Mouse (Mus musculus): Measurements from ENCODE around the gene Ralbp1. TPM values are rescaled to one million over a fixed set of nuclear protein-coding genes. Genes with fewer than 3 reads are reported as not detected.

Ralbp1 gene
- polyA plus RNA-seq (2015; fragmentation: Nextera tagmentation; extraction: Ambion mirVana), result 72.1 and 74.2 TPM in 2 replicates

DNA sequence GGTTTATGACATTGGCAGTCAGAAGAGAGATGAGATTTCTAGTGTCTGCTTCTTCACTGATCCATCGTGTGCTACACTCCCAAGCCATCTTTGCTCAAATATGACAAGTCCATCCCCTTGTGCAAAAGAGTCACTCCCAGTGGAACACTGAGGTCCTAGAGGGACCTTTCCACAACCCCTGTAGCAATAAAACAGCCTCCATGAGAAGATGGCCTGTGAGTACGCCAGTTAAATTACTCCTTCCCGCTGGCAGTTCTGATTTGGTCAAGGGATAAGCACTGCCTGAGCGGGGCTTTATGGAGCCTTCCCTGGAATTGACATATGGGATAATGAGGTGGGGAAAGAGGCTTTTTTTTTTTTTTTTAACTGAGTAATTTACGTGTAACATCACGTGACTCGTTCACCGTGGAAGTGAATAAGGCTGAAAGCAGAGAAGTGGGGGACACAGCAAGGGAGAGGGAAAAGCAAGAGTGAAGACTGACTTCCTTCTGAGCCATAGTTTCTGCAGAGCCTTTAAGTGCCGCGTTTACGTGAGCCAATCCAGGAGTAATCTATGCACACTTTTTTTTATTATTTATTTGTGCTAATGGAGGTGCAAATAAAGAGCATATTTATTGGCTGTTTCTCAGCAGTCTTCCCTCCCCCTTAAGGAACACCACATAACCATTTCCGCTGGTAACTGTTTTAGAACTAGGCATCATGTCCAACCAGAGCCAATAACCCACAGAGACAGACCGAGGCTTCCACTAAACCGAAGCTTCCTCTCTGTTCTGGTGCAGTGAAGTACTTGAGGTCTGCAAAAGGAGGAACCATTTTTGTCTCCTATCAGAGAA, at the start of gene Ralbp1:
Ralbp1 (minus strand) TSS at position 102 of the 833 bp plus-strand sequence.
- no peak for ATAC-seq (replicated peaks; ENCODE audit: low FRiP score, low read depth)
- no peak for TF ChIP-seq CTCF (IDR thresholded peaks at IDR 0.05; ENCODE audit: low read depth)

DNA sequence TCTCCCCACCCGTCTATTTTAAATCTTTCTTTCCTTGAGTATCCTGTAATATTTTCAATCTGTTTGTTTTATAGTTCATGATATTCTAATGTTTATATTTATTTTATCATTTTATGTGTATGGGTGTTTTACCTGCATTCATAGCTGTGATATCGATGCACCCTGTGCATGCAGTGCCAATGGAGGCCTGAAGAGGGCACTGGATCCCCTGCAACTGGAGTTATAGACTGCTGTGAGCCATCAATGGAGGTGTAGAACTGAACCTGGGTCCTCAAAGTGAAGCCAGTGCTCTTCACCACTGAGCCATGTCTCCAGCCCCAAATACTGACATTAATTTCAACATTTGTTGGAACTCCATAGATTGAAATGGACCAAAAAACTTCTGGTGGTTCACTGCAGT, 48.1 kb upstream of the Ralbp1 start:
- Histone ChIP-seq H3K27me3 (ENCODE audit: insufficient read depth, low read length) (no peaks in the 10 kb centered on the region), H3K36me3 (ENCODE audit: insufficient read depth, low read length) (0 out of 2 replicates have a peak, but pooled peaks cover 25% of the 10 kb centered on the region), H3K9ac (ENCODE audit: low read depth, low read length) (no peak overlapping the region), H3K4me3 (replicated peaks; ENCODE audit: low read depth, low read length) (no peak overlapping the region), H3K4me2 (ENCODE audit: low read length) (no peak overlapping the region), H3K4me1 (replicated peaks; ENCODE audit: insufficient read depth, low read length) (0 out of 2 replicates have a peak, but pooled peaks cover 8% of the 10 kb centered on the region), H3K9me3 (replicated peaks; ENCODE audit: low read length) (no peaks in the 10 kb centered on the region), H3K27ac (no peak overlapping the region)
- peak; percentile 55 for TF ChIP-seq CTCF (IDR thresholded peaks at IDR 0.05; ENCODE audit: low read depth)
- 98% methylated on average over 2 of the region's 2 CpGs for WGBS
- no peak for DNase-seq (ENCODE audit: low spot score)
- ATAC-seq (replicated peaks; ENCODE audit: low FRiP score, low read depth), result no peak

More for the DNA sequence above, at the start of gene Ralbp1:
- Histone ChIP-seq H3K4me3 (replicated peaks; ENCODE audit: low read depth, low read length) (peak within 1 kb of the TSS; percentile 94), H3K9me3 (replicated peaks; ENCODE audit: low read length) (no peaks in the 10 kb centered on the region), H3K4me2 (ENCODE audit: low read length) (peak within 1 kb of the TSS; percentile 99), H3K4me1 (replicated peaks; ENCODE audit: insufficient read depth, low read length) (peaks cover 7% of the 10 kb centered on the region; the same call in 1 of the 2 replicates), H3K36me3 (ENCODE audit: insufficient read depth, low read length) (no peaks in the 10 kb centered on the region), H3K27me3 (ENCODE audit: insufficient read depth, low read length) (no peaks in the 10 kb centered on the region), H3K9ac (ENCODE audit: low read depth, low read length) (peak within 1 kb of the TSS; percentile 90), H3K27ac (peak within 1 kb of the TSS; percentile 97)
- DNase-seq (ENCODE audit: low spot score), result peak; percentile 54
- 4% methylated on average over 14 of the region's 14 CpGs for WGBS

DNA sequence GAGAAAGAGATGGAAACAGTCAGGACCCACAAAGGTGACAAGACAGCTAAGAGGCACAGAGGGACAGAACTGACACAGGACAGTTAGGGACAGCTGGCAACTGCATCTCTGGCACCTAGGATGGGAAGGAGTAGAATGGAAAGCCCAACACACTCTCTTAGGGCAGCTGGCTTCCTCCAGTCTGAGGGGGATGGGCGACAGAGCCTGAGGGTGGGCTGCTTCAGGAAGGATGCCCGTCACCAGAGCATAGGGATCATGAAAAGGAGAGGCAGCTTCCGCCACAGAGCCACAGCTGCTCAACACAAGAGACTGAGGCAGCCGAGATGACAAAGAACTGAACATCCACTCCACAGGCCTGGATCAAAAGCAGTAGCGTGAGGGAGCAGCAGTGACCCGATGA, 45.9 kb upstream of the Ralbp1 start:
- no peak overlapping the region for H3K27ac ChIP-seq
- 60% methylated on average over 6 of the region's 6 CpGs for whole genome bisulfite sequencing

DNA sequence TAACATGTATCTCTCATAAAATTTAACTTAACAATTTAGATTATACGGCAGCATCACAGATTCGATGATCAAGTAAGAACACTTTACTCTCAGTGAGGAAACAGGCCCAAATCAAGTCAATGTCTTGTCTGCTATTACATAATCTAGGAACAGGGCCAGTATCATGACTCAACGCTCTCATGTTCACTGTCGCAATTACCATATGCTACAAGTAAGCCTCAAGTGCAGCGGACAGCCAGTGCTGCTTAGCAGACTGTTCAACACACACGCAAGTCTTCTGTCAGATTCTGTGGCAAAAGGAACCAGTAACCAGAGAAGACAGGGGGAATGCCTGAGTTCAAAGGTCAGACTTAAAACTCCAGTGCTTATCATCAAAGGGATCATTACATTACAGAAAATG, 45.4 kb upstream of the Ralbp1 start:
- WGBS, result 61% methylated on average over 6 of the region's 6 CpGs
- no peak for TF ChIP-seq CTCF (IDR thresholded peaks at IDR 0.05; ENCODE audit: low read depth)
- Histone ChIP-seq H3K9ac (ENCODE audit: low read depth, low read length) (no peak overlapping the region), H3K4me1 (replicated peaks; ENCODE audit: insufficient read depth, low read length) (0 out of 2 replicates have a peak, but pooled peaks cover 3% of the 10 kb centered on the region), H3K36me3 (ENCODE audit: insufficient read depth, low read length) (peaks cover 31% of the 10 kb centered on the region; the same call in 1 of the 2 replicates), H3K27me3 (ENCODE audit: insufficient read depth, low read length) (no peaks in the 10 kb centered on the region), H3K27ac (no peak overlapping the region), H3K9me3 (replicated peaks; ENCODE audit: low read length) (no peaks in the 10 kb centered on the region), H3K4me3 (replicated peaks; ENCODE audit: low read depth, low read length) (no peak overlapping the region), H3K4me2 (ENCODE audit: low read length) (no peak overlapping the region)
- ATAC-seq (replicated peaks; ENCODE audit: low FRiP score, low read depth) (no peak), DNase-seq (ENCODE audit: low spot score) (peak; percentile 51)

More for the DNA sequence above, 45.9 kb upstream of the Ralbp1 start:
- Histone ChIP-seq H3K9ac (ENCODE audit: low read depth, low read length) (no peak overlapping the region), H3K4me3 (replicated peaks; ENCODE audit: low read depth, low read length) (no peak overlapping the region), H3K36me3 (ENCODE audit: insufficient read depth, low read length) (peaks cover 31% of the 10 kb centered on the region; the same call in 1 of the 2 replicates), H3K27me3 (ENCODE audit: insufficient read depth, low read length) (no peaks in the 10 kb centered on the region), H3K4me1 (replicated peaks; ENCODE audit: insufficient read depth, low read length) (0 out of 2 replicates have a peak, but pooled peaks cover 3% of the 10 kb centered on the region), H3K4me2 (ENCODE audit: low read length) (no peak overlapping the region), H3K9me3 (replicated peaks; ENCODE audit: low read length) (no peaks in the 10 kb centered on the region)
- TF ChIP-seq CTCF (IDR thresholded peaks at IDR 0.05; ENCODE audit: low read depth), result no peak
- ATAC-seq (replicated peaks; ENCODE audit: low FRiP score, low read depth) (no peak), DNase-seq (ENCODE audit: low spot score) (no peak)

DNA sequence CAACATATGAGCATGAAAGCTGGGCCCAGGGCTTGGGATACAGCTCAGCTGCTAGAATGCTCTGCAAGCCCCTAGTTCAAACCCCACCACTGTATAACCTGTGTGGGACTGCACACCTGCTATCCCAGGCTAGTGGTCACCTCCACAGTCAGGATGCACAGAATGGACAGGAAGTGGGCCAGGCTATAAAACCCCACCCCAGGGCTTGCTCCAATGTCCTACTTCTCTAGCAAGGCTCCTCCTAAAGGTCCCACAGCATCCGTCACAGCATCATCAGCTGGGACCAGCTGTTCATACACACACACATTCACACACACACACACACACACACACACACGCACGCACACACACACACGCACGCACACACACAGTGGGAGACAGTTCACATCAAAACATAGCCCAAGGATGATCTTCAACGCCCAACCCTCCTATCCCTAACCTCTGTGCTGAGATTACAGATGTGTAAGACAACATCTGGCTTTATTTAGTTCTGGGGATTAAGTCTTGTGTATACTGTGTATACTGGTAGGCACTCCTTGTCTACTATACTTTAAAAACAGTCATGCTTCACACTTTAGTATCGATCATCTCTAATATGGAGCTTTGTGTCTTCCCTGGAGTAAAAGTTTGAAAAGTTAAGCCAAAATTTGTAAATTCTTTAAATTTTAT, 44.7 kb upstream of the Ralbp1 start:
- TF ChIP-seq CTCF (IDR thresholded peaks at IDR 0.05; ENCODE audit: low read depth), result no peak
- Histone ChIP-seq H3K27me3 (ENCODE audit: insufficient read depth, low read length) (no peaks in the 10 kb centered on the region), H3K4me2 (ENCODE audit: low read length) (no peak overlapping the region), H3K36me3 (ENCODE audit: insufficient read depth, low read length) (peaks cover 32% of the 10 kb centered on the region), H3K9ac (ENCODE audit: low read depth, low read length) (no peak overlapping the region), H3K9me3 (replicated peaks; ENCODE audit: low read length) (no peaks in the 10 kb centered on the region), H3K4me3 (replicated peaks; ENCODE audit: low read depth, low read length) (no peak overlapping the region), H3K4me1 (replicated peaks; ENCODE audit: insufficient read depth, low read length) (0 out of 2 replicates have a peak, but pooled peaks cover 3% of the 10 kb centered on the region), H3K27ac (no peak overlapping the region)
- ATAC-seq (replicated peaks; ENCODE audit: low FRiP score, low read depth) (no peak), DNase-seq (ENCODE audit: low spot score) (no peak)
- 91% methylated on average over 7 of the region's 7 CpGs for whole genome bisulfite sequencing

DNA sequence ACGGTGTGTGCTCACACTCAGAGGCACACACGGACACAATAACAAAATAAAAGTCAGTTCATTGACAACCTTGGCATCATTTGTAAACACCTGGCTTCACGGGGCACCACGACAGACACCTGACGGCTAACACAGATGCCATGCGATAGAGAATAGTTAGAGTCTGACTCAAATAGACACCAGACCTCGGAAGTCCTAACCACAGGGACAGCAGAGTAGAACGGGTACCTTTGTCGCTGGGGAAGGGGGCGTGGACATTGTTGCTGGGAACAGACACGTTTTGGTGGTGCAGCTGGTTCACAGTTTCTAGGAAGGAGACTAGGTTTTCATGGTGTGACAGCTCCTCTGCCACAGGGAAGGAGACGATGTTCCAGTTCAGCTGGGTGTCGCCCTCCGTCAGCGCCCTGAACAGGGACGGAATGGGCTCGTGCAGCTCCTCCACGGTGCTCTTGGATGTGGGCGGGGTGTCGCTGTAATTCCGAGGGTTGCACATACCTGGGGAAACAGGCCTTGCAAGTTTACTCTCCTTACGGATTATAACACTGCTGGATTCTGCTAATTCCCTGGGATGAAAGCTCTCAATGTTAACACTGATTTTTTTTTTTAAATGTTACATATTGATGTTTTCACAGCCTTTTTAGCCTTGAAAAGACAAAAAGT, 43.9 kb upstream of the Ralbp1 start:
- DNase-seq (ENCODE audit: low spot score) (no peak), ATAC-seq (replicated peaks; ENCODE audit: low FRiP score, low read depth) (no peak)
- Histone ChIP-seq H3K36me3 (ENCODE audit: insufficient read depth, low read length) (peaks cover 36% of the 10 kb centered on the region), H3K27ac (no peak overlapping the region), H3K27me3 (ENCODE audit: insufficient read depth, low read length) (no peaks in the 10 kb centered on the region), H3K4me1 (replicated peaks; ENCODE audit: insufficient read depth, low read length) (0 out of 2 replicates have a peak, but pooled peaks cover 3% of the 10 kb centered on the region), H3K9me3 (replicated peaks; ENCODE audit: low read length) (no peaks in the 10 kb centered on the region), H3K4me2 (ENCODE audit: low read length) (no peak overlapping the region), H3K9ac (ENCODE audit: low read depth, low read length) (no peak overlapping the region), H3K4me3 (replicated peaks; ENCODE audit: low read depth, low read length) (no peak overlapping the region)
- 83% methylated on average over 22 of the region's 22 CpGs for WGBS
- no peak for TF ChIP-seq CTCF (IDR thresholded peaks at IDR 0.05; ENCODE audit: low read depth)

Data from kidney, postnatal 0 days (tissue).